Mouse (Mus musculus) MEL-GATA-1-ER (cell line): ENCODE results near the gene Gja10.

Source experiments
- DNase-seq: peaks from one replicate; pipeline ENCODE4 v3.0.0-alpha.2; 2012; ENCODE audit warnings: low read depth; ENCODE audit errors: extremely low read depth

Gene Gja10

DNA sequence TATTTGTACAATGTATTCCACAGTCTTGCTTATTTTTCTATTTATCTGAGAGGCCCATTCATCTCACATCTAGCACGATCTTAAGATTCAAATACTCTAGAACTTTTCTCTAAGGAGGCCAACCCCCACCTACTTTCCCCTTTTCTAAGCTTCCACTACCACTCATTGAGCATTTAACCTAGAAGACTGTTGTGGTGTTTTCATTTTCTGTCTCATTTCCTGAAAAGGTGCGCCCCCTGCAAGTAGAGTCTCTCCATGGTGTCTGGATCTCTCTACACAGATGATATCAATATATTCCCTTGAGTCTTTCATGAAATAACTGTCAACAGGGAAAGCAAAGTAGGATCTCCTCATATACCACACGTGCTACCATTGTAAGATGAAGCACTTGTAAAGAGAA is at the start of gene Gja10:
TSS of gene Gja10 (minus strand) at position 101 of the 400 bp plus-strand sequence.
- DNase-seq: no peak

DNA sequence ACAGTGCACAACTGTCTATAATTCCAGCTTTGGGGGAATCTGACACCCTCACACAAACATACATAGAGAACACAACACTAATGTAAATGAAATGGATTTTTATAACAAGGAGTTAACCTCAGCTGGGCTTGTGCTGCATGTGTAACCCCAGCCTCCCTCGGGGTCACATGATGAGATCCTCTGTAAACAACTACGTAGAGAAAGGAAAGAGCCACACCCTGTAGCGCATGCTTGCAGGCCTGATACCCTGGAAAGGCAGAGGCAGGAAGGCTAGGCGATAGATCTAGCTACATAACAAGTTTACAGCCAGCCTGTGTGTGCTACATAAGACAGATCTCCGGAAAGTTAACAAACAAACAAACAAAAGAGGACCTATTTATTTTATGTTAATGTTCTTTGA is 49.1 kb upstream of the Gja10 start:
- no peak for DNase-seq

- no peak for DNase-seq
These were observed 19.1 kb upstream of the Gja10 start for GRCm38 (mm10) chr4:32621637-32622036.

GRCm38 (mm10) chr4:32615034-32615881 is 12.7 kb upstream of the Gja10 start, which contains the start of gene Casp8ap2:
Gene Casp8ap2, plus strand, starts transcription at chr4:32615451.
- peak; percentile 97 for DNase-seq

DNA sequence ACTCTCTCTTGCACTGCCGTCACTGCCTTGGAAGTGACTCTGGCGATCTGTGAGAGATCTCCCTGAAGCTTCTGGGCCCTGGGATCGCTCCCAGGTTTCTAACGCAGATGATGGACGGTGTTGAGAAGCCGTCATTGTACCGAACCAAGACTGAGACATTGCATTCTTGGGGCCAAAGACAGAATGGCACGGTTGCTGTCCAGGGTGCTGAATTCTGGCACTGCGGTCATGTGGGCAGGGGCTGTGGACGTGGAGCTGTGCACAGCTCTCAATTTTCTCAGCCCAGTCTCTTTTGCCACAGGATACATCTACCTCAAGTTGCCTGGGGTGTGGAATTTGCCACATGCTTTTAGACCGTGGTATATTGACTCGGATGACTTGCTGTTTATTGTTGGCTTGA is 1.4 kb downstream of the Gja10 start:
- DNase-seq: no peak

DNA sequence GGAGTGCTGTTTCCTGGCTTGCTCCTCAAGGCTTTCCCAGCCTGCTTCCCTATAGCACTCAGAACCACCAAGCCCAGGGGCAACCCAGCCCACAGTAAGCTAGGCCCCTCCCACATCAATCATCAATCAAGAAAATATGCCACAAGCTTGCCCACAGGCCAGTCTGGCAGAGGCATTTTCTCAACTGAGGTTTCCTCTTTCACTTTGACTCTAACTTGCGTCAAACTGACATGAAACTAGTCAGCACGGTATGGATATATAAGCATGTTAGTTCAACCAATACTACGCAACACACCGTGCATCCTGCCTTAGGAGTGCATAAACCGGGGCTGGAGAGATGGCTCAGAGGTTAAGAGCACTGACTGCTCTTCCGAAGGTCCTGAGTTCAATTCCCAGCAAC is 14.3 kb downstream of the Gja10 start:
- no peak for DNase-seq

GRCm38 (mm10) chr4:32587543-32587942 is 15.0 kb downstream of the Gja10 start:
- DNase-seq: no peak

- peak; percentile 51 for DNase-seq
These were observed 16.0 kb downstream of the Gja10 start for GRCm38 (mm10) chr4:32586596-32586995.

GRCm38 (mm10) chr4:32584181-32584580 is 18.4 kb downstream of the Gja10 start:
- no peak for DNase-seq

DNA sequence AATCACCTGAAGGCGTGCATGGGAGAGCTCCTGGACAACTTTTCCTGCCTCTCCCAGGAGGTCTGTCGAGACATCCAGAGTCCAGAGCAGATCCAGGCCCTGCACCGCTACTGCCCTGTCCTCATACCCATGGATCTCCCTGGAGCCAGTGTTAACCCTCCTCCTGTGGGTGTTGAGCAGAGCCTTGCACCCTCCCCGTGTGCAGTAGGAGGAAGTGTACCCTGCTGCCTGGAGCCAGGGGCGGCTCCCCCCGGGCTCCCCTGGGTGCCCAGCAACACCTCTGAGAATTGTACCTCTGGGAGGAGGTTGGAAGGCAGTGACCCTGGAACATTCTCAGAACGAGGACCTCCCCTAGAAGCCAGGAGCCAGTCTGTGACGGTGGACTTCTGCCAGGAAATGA is 22.7 kb downstream of the Gja10 start:
- DNase-seq: no peak

DNA sequence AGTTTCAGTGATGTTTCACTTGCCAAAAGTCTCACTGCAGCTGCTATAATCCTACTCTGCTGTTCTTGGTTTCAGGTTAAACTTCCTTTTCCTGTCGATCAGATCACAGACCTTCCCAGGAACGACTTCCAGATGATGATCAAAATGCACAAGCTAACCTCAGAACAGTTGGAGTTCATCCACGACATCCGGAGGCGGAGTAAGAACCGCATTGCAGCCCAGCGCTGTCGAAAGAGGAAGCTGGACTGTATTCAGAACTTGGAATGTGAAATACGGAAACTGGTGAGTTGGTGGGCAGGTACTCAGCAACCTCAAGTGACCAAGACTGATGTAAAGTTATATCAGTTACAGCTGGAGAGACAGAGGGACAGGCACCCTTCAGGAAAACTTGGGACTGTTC is 27.4 kb downstream of the Gja10 start:
- peak; percentile 74 for DNase-seq

GRCm38 (mm10) chr4:32574604-32575003 is 28.0 kb downstream of the Gja10 start:
- DNase-seq: no peak

DNA sequence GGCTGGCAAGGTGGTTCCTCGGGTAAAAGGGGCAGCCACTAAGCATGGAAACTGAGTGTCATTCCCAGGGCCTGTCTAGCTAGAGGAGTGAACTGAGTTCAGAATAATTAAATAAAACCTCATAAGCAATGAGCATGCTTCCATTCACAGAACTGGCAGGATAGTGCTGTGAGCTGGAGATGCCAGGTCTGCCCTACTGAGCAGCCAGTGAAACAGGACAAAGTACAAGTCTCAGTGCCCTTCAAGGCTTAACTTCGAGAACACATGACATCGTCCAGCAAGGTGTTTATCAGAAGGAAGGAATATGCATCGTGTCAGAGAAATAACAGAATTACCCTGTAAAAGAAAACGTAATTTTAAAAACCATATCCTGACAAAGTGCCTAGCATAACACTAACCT is 29.0 kb downstream of the Gja10 start:
- no peak for DNase-seq

GRCm38 (mm10) chr4:32572118-32572517 is 30.4 kb downstream of the Gja10 start:
- DNase-seq: peak; percentile 36

- no peak for DNase-seq
These were observed 31.1 kb downstream of the Gja10 start for GRCm38 (mm10) chr4:32571441-32571840.

DNA sequence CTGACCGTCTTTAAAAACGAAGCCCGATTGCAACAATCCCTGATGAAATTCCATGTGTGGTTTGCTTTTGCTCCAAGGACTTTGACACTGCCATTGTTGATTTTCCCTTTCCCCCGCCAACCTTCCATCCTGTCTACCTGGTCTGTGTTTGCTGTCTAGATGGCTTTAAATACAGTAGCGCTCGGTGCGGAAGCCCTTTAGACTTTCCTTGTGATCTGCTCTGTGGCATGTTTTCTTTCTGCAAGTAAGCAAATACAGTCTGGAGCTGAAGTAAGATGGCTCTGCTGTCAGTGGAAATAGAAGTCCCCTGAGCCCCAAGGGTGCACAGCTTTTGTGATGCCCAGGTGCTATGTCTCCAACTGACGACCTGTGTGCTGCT is 31.6 kb downstream of the Gja10 start:
- DNase-seq: no peak

DNA sequence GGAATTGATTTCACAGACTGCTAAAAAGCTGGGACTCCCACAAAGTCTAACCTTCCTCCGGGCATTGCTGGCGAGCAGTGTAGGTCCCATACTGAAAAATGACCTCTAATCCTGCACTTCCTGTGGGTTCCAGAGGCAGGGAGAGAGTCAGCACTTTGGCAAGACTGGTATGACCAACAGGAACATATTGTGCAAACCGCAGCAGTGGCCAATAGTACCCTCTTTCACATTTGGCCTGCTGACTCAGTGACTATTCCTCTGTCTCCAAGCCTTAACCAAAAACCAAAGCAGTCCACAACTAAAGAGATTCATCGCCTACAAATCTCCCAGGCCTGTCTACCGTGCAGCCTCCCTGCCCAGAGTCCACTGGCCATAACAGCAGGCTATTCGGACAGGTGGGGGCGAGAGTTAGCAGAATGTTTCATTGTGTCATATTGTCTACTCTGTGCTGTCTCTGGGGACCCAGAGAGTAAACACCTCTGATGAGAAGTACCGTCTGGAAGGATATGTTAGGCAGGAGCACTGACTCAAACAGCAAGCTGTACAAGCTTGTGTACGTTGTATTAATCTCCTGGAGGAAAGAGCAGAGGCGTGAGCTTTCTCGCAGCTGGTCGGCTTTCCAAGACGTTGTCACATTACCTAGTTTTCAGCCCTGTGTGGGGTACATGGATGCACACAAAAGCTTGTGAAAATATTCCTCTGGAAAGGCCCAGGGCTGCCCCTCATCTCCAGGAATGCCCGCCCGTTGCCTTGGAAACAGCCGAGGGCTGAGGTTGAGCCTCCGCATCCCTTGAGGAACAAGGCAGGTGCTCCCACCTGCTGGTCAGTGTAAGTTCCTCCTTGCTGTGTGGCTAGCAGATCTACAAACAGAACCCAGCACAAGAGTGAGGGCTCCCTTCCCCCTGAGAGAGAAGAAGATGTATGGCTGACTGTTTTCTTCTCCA is 32.3 kb downstream of the Gja10 start:
- no peak for DNase-seq

DNA sequence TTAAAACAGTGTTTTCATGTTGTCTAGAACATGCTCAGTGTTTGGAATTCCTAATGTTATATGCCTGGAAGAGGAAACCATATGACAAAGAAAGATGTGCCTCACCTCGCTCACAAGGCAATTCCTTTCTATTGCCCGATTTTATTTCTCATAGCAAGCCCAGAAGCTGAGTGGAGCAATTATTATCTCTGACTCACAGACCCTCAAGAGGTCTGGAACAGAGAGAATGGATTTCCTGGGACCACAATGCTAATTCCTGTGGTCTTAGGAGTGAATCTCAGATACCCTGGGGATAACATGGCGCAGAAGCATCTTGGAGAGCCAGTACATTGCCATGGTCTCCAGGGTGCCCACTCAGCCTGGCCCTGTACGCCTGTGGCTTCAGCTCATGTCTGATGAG is 33.5 kb downstream of the Gja10 start:
- DNase-seq: no peak

DNA sequence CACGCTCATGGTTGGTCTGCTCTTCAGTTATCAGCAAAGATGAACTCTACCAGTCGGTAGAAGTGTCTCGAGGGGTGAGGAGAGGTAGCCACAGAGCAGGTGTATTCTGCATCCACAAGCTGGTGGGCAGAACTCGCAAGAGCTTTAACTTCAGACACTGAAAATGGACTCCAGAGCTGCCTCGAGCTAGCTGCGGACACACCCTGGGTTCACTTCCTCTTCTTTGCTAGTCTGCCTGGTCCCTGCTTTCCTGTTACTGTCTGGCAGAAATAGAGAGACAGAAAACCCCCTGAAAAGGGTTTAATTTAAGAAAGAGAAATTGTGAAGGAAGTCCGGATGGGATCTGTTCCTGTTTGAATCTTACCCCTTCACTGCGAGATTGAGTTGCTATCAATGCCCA is 37.6 kb downstream of the Gja10 start:
- peak; percentile 51 for DNase-seq

GRCm38 (mm10) chr4:32564416-32564815 is 38.1 kb downstream of the Gja10 start:
- no peak for DNase-seq

DNA sequence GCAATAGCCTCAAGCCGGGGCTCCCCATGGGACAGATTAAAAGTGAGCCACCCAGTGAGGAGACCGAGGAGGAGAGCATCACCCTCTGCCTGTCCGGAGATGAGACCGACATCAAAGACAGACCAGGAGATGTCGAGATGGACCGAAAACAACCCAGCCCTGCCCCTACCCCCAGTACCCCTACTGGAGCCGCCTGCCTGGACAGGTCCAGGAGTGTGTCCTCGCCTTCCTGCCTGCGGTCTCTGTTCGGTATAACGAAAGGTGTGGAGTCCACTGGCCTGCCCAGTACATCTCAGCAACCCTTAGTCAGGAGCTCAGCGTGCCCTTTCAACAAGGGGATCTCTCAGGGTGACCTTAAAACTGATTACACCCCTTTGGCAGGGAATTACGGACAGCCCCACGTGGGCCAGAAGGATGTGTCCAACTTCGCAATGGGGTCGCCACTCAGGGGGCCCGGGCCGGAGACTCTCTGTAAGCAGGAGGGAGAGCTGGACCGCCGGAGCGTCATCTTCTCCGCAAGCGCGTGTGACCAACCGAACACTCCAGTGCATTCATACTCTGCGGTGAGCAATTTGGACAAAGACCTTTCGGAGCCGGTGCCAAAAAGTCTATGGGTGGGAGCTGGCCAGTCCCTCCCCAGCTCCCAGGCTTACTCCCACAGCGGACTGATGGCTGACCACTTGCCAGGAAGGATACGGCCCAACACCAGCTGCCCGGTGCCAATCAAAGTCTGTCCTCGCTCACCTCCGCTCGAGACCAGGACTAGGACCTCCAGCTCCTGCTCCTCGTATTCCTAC is 40.0 kb downstream of the Gja10 start:
- no peak for DNase-seq
